Mouse (Mus musculus): ENCODE results near the gene Cbx4.

Cbx4 gene

DNA sequence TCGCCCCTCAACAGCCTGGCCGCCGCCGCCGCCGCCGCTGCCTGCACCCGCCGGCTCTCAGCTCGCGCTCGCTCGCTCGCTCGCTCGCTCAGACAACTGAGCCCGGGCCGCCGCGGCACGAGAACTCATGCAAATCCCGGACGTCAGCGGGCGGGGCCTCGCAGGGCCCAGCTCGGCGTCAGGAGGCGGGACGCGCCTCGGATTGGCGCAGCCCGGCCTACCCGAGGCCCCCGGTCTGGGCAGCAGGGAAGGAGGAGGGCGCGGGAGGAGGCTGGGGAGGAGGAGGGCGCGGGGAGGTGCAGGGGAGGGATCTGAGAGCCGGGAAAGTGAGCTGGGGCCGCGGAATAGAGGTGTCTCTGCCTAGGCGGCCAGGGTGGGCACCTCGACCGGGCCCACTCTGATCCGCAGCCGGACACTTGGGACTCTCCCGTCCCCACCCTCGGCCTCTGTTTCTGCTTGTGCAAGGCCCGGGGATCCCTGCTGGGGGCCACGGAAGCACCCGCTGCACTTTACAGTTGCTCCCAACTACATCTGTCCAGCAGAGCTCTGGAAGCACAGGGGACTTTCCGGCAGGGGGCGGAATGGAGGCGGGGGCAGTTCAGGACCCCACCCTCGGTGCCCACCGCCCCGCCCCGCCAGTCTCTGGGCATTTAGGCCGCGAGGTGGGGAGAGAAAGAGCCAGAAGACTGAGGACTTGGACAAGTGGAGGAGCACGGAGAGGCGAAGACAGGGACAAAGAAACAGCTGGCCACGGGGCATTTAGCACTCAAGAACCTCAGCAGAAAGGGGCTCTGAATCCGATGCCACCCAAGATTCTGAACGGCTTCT is at the start of gene Cbx4:
Gene Cbx4 (minus strand): TSS at position 78 of the 828 bp plus-strand sequence.
- DNase-seq (ENCODE audit: low read depth, low spot score) = peak; percentile 98

DNA sequence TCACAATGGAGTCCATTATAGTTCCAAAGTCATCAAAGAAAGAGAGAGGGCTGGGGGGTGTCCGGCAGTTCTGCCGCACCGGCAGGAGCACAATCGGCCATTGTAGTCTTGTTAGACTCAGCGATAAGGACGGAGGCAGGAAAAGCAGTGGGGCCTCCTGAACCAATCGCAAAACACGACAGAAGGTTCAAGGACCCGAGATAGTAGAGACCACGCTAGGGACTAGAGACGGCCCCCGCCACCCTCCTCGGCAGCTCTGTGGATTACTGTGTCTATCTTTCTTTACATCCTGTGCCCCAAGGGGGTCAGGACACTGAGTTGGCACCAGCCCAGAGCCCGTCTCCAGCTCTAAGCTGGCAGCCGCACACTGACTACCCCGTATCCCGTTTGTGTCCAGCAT is 48.6 kb upstream of the Cbx4 start:
- no peak for DNase-seq (ENCODE audit: low read depth, low spot score)

DNA sequence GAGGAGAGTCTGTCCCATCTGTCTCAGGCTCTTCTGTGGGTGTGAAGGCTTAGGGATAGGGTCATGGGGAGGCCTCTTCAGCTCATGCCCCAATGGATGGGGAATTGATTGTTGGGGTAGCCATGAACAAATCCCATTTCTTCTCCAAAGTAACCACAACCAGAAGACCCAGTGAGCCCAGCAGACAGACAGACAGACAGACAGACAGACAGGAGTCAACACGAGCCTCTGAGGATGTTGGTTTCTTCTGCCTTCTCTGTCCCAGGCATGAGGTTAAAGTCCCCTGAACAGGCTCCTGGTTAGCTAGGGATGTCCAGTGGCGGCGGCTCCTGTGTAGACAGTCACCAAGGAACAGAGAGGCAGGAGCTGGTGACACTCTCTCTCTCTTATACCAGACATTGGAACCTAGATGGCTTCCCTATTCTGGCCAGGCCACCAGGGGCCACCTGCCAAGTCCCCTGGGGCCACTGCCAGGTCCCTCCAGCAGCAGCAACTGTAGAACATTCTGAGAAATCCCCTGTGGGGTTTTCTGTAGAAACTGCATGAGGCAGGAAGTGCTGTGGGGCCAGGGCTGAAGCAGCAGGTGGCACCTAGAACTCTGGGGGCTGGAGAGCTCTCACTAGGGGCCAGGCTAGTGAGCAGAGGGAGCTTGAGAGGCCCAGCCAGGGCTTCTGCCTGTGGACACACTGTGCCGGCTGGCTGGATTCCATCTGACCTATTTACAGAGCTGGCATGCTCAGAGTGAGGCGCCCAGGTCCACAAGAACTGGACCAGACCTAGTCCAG is 47.6 kb upstream of the Cbx4 start:
- DNase-seq (ENCODE audit: low read depth, low spot score) = peak; percentile 97

- no peak for DNase-seq (ENCODE audit: low read depth, low spot score)
Observed at GRCm38 (mm10) chr11:119132198-119133035, 46.4 kb upstream of the Cbx4 start.

DNA sequence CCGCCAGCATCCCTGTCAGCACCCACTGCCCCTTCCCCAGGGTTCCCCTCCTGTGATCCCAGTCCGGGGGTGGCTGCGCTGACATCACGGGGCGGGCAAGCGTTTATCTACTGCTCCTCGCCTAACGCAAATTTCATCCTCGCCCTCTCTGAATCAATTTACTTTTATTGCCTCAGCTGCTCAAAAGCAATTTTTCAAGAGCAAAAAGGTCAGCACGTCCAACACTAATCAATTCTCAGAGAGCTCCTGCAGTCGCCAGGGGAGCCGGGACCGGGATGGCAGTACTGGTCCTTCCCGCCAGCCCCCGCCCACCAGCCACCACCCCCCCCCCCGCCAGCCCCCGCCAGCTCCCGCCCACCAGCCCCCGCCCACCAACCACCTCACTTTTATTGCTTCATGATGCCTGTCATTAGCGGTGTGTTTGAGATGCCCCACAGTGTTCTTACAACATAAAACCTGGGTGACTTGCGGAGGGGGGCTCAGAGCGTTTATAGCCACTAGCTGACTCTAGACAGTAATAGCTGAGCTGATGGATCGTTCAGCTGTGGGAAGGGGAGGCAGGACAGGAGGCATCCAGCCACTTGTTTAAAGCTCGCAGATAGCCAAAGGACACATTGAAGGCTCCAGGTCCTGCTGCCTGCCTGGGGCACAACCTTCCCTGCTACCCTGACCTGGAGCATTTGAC is 44.2 kb upstream of the Cbx4 start:
- DNase-seq (ENCODE audit: low read depth, low spot score) = no peak

GRCm38 (mm10) chr11:119129281-119130058 is 43.4 kb upstream of the Cbx4 start:
- DNase-seq (ENCODE audit: low read depth, low spot score) = no peak

DNA sequence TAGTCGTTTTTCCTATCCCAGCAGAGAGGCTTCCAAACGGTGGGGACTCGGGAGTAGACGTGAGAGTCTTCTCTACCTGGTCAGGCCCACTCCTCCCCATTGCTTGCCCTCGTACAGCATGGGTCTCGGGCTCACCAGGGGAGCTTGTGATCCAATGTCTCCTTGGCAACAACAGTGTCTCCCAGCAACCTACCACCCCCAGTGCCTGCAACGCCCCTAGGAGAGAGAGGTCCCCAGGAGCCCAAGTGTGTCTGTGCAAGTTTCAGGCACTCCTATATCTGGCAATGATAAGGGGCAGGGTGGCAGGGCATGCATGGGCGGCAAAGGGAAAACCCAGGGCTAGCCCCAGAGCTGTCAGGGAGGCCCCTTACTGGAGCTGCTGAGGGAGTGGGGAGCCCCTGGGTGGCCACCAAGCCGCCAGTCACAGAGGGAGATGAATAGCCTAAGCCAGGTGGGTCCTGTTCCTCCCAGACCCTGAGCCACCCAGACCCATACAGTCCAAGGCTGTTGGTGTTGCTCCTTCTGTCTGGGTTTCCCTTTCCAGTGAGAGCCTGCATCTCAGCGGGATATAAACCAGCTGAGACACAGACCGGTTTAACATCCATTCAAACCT is 42.8 kb upstream of the Cbx4 start:
- no peak for DNase-seq (ENCODE audit: low read depth, low spot score)

DNA sequence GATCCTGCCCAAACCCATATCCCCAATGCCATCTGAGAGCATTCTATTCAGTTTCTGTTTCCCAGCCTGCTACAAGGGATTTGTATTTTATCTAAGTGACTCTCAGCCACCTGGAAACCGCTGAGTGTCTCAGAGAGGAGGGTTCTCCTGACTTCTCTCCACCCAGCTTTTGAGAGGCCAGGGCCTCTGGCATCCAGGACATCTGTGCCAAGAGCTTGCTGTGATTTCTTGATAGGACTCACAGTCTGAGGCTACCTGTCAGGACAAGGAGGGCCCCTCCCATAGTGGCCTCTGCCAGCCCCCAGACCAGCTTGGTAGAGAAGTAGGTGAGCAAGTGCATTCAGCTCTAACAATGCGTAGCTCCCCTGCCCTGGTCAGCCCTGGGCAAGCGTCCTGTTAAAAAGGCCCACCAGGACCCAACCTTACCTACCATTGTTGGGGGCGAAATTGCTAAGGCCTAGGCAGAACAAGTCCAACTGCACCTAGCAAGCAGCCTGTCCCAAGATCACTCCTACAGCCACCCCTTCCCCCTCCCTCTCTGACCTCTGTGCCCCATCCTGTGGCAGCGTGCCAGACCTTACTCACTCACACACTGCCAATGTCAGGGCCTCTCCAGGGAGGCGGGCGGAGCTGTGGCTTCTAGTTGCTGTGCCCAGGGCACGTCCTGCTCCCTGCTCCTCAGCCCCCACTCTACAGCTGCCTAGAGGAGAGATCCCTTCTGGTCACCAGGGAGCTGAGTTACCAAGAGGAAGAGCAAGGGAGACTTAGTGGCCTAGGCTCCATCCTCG is 41.9 kb upstream of the Cbx4 start:
- peak; percentile 48 for DNase-seq (ENCODE audit: low read depth, low spot score)

DNA sequence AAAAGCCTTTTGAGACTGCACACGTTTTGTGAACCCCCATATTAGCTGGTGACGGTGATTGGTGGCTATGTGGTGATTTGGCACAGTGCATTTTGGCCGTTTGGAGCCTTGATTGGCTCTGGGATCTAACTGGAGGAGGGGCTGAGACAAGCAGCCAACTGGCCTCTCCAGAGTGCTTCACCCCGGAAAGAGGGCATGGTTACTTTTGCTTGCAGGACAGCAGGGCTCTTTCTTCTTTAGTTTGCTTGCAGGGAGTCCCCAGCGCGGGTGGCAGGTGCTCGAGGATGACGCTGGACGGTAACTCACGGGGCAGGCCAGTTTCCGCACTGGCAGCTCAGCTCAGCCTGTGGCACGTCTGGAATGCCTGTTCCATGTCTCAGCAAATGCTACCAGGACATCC is 41.1 kb upstream of the Cbx4 start:
- peak; percentile 63 for DNase-seq (ENCODE audit: low read depth, low spot score)

DNA sequence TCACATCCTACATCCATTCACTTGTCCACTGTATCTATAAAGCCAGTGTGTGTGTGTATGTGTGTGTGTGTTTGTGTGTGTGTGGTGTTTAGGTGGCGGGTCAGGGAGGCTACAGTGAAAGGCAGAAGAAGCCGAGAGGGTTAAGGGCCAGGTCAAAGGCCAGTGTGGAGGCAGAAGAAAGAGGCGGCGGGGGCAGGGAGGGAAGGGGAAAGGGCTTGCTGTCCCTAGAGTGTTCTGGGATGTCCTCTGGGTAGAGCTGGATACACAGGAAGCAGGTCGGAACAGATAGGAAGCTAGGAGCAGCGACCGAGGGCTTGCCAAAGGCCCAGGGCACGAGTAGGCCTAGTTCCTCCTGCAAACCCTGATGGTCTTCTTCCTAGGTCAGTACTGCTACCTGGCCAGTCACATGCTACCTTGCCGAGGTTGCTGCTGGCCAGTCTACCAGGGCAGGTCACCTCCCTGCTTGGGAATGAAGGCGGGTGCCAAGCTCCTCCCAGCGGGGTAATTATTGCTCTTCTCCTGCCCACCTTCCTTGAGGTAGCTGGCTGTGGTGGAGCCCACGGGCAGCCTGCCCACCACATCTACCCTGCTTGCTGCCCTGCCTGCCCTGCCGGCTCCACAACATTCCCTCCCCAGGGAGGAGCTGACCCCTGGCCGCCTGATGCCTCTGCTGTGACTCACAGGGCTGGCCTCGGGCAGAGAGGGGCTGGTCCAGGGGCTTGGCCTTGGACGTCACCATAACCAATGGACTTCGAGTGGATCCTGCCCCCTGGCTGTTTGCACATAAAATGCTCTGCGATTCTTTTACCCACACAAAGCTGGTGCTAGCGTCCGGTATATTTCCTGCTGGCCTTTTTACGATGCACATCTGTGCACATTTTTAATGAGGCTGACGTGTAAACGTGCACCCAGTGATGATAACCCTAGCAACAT is 40.2 kb upstream of the Cbx4 start:
- peak; percentile 76 for DNase-seq (ENCODE audit: low read depth, low spot score)

- no peak for DNase-seq (ENCODE audit: low read depth, low spot score)
Observed at GRCm38 (mm10) chr11:119124536-119124935, 38.5 kb upstream of the Cbx4 start.

- DNase-seq (ENCODE audit: low read depth, low spot score) = no peak
Observed at GRCm38 (mm10) chr11:119123522-119124319, 37.7 kb upstream of the Cbx4 start.

GRCm38 (mm10) chr11:119122396-119122795 is 36.4 kb upstream of the Cbx4 start:
- no peak for DNase-seq (ENCODE audit: low read depth, low spot score)

- peak; percentile 61 for DNase-seq (ENCODE audit: low read depth, low spot score)
Observed at GRCm38 (mm10) chr11:119118905-119119304, 32.9 kb upstream of the Cbx4 start.

DNA sequence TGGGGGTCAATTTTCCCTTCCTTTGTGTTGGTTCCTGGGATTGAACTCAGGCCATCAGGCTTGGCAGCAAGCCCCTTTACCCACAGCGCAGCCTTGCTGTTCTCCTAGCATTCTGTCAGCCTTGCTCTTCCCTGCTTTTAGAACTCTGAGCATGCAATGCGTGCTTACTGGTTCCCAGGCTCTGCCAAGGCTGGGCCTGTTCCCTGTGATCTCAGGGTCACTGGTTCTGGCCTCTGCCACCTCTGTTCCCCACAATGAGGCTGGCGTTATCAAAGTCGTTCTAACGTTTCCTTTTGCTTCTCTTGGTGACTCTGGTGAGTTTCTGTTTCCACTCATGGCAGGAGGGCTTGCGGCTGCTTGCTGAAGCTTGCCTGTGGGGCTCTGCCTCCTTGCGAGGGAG is 31.9 kb upstream of the Cbx4 start:
- no peak for DNase-seq (ENCODE audit: low read depth, low spot score)

GRCm38 (mm10) chr11:119116992-119117391 is 31.0 kb upstream of the Cbx4 start:
- DNase-seq (ENCODE audit: low read depth, low spot score) = no peak

DNA sequence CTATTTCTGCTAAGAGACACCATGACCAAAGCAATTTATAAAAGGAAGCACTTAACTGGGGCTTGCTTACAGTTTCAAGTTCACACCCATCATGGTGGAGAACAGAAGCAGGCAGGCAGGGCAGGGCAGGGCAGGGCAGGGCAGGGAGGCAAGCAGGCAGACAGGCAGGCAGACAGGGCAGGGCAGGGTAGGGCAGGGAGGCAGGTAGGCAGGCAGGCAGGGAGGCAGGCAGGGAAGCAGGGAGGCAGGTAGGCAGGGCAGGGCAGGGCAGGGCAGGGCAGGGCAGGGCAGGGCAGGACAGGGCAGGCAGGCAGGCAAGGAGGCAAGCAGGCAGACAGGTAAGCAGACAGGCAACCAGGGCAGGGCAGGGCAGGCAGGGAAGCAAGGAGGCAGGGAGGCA is 26.7 kb upstream of the Cbx4 start:
- no peak for DNase-seq (ENCODE audit: low read depth, low spot score)
